Mouse (Mus musculus): ENCODE results near the gene U2af2. TPM values are rescaled to one million over a fixed set of nuclear protein-coding genes. Genes with fewer than 3 reads are reported as not detected.

Gene U2af2
- polyA plus RNA-seq, 1 experiment, result 159 TPM

- no peaks in the 10 kb centered on the region for H3K79me2 ChIP-seq (ENCODE audit: control insufficient read depth, insufficient read depth)
- no peak overlapping the region for H3K4me3 ChIP-seq
- H3K36me3 ChIP-seq (ENCODE audit: control insufficient read depth, insufficient read depth), result no peaks in the 10 kb centered on the region
- H3K4me2 ChIP-seq (ENCODE audit: low read depth), result no peak overlapping the region
- TF ChIP-seq MAX (IDR thresholded peaks at IDR 0.05; ENCODE audit: low read depth) (no peak), TCF12 (IDR thresholded peaks at IDR 0.05; ENCODE audit: insufficient read depth, poor library complexity, severe bottlenecking) (no peak), TCF3 (IDR thresholded peaks at IDR 0.05; ENCODE audit: insufficient read length, low read depth) (no peak), MYOD1 (IDR thresholded peaks at IDR 0.05; ENCODE audit: control insufficient read depth in 1 of 3, insufficient read length in 2 of 3, low read depth in 2 of 3) (no peak), MYOG (IDR thresholded peaks at IDR 0.05; ENCODE audit: control insufficient read depth in 1 of 3, insufficient read depth in 1 of 3, insufficient read length in 2 of 3, low read depth in 2 of 3) (no peak), REST (IDR thresholded peaks at IDR 0.05; ENCODE audit: insufficient read depth, insufficient read length) (no peak), USF1 (IDR thresholded peaks at IDR 0.05; ENCODE audit: low read depth) (no peak)
- no peak overlapping the region for H3ac ChIP-seq (ENCODE audit: control insufficient read depth, insufficient read length)
- H3K27me3 ChIP-seq (ENCODE audit: control insufficient read depth, insufficient read depth, insufficient read length), result no peaks in the 10 kb centered on the region
Measured at GRCm38 (mm10) chr7:5046112-5046511, 15.8 kb upstream of the U2af2 start.

DNA sequence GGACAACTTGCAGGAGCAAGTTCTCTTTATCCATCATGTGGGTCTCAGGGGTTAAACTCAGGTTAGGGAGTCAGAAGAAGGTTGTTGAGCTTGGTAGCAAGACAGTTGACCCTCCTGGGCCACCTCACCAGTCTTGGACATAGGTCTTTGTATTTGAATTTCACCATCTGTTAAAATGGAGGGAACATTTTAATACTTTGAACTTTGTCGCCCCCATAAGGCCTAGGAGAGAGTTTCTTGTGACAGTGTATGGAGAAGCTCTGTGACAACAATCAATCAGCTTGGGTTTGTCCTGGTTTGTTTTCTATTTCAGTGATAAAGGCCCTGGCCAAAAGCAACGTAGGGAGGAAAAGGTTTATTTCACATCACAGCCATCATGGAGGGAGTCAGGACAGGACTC, 14.6 kb upstream of the U2af2 start:
- no peaks in the 10 kb centered on the region for H3K36me3 ChIP-seq (ENCODE audit: control insufficient read depth, insufficient read depth)
- no peak overlapping the region for H3K4me2 ChIP-seq (ENCODE audit: low read depth)
- H3K79me2 ChIP-seq (ENCODE audit: control insufficient read depth, insufficient read depth), result peaks cover 6% of the 10 kb centered on the region
- H3K27me3 ChIP-seq (ENCODE audit: control insufficient read depth, insufficient read depth, insufficient read length), result no peaks in the 10 kb centered on the region
- TF ChIP-seq TCF12 (IDR thresholded peaks at IDR 0.05; ENCODE audit: insufficient read depth, poor library complexity, severe bottlenecking) (no peak), E2F4 (IDR thresholded peaks at IDR 0.05; ENCODE audit: insufficient read depth) (no peak), USF1 (IDR thresholded peaks at IDR 0.05; ENCODE audit: low read depth) (no peak), MYOG (IDR thresholded peaks at IDR 0.05; ENCODE audit: control insufficient read depth in 1 of 3, insufficient read depth in 1 of 3, insufficient read length in 2 of 3, low read depth in 2 of 3) (no peak), CEBPB (IDR thresholded peaks at IDR 0.05; ENCODE audit: insufficient read depth, poor library complexity, severe bottlenecking) (no peak), REST (IDR thresholded peaks at IDR 0.05; ENCODE audit: insufficient read depth, insufficient read length) (no peak), POLR2AphosphoS2 (IDR thresholded peaks at IDR 0.05; ENCODE audit: insufficient read length, low read depth) (no peak), POLR2A (IDR thresholded peaks at IDR 0.05; ENCODE audit: insufficient read length, low read depth) (no peak), MAX (IDR thresholded peaks at IDR 0.05; ENCODE audit: low read depth) (no peak), MYOD1 (IDR thresholded peaks at IDR 0.05; ENCODE audit: control insufficient read depth in 1 of 3, insufficient read length in 2 of 3, low read depth in 2 of 3) (no peak), SRF (IDR thresholded peaks at IDR 0.05; ENCODE audit: control insufficient read depth, insufficient read length, low read depth) (no peak), TCF3 (IDR thresholded peaks at IDR 0.05; ENCODE audit: insufficient read length, low read depth) (no peak)
- no peak overlapping the region for H3ac ChIP-seq (ENCODE audit: control insufficient read depth, insufficient read length)
- H3K4me3 ChIP-seq, result no peak overlapping the region

- Histone ChIP-seq H3ac (ENCODE audit: control insufficient read depth, insufficient read length) (peak within 1 kb of the TSS; percentile 17), H3K4me3 (peak within 1 kb of the TSS; percentile 63), H3K4me2 (ENCODE audit: low read depth) (peak within 1 kb of the TSS; percentile 87), H3K27me3 (ENCODE audit: control insufficient read depth, insufficient read depth, insufficient read length) (peaks cover 6% of the 10 kb centered on the region), H3K79me2 (ENCODE audit: control insufficient read depth, insufficient read depth) (peaks cover 7% of the 10 kb centered on the region), H3K36me3 (ENCODE audit: control insufficient read depth, insufficient read depth) (no peaks in the 10 kb centered on the region)
- TF ChIP-seq CEBPB (IDR thresholded peaks at IDR 0.05; ENCODE audit: insufficient read depth, poor library complexity, severe bottlenecking), result no peak
- peak; percentile 66 for TF ChIP-seq POLR2A (IDR thresholded peaks at IDR 0.05; ENCODE audit: insufficient read length, low read depth)
Measured at GRCm38 (mm10) chr7:5051193-5052192, 10.4 kb upstream of the U2af2 start, which contains the start of gene Zfp580. Gene Zfp580, plus strand, starts transcription at chr7:5051538.

GRCm38 (mm10) chr7:5052438-5052837, 9.5 kb upstream of the U2af2 start:
- peak overlapping the region; percentile 63 for H3K4me3 ChIP-seq

DNA sequence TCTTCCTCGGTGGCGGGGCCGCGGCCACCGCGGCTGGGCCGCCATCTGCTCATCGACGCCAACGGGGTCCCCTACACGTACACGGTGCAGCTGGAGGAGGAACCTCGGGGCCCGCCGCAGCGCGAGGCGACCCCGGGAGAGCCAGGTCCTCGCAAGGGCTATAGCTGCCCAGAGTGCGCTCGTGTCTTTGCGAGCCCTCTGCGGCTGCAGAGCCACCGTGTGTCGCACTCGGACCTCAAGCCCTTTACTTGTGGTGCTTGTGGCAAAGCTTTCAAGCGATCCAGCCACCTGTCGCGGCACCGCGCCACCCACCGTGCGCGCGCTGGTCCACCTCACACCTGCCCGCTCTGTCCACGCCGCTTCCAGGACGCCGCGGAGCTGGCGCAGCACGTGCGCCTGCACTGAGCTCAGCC, 9.0 kb upstream of the U2af2 start:
- Histone ChIP-seq H3K27me3 (ENCODE audit: control insufficient read depth, insufficient read depth, insufficient read length) (peaks cover 13% of the 10 kb centered on the region), H3K4me2 (ENCODE audit: low read depth) (no peak overlapping the region), H3K4me3 (no peak overlapping the region), H3ac (ENCODE audit: control insufficient read depth, insufficient read length) (no peak overlapping the region), H3K36me3 (ENCODE audit: control insufficient read depth, insufficient read depth) (no peaks in the 10 kb centered on the region), H3K79me2 (ENCODE audit: control insufficient read depth, insufficient read depth) (peaks cover 7% of the 10 kb centered on the region)
- TF ChIP-seq TCF3 (IDR thresholded peaks at IDR 0.05; ENCODE audit: insufficient read length, low read depth) (no peak), POLR2A (IDR thresholded peaks at IDR 0.05; ENCODE audit: insufficient read length, low read depth) (no peak), USF1 (IDR thresholded peaks at IDR 0.05; ENCODE audit: low read depth) (no peak), SRF (IDR thresholded peaks at IDR 0.05; ENCODE audit: control insufficient read depth, insufficient read length, low read depth) (no peak), POLR2AphosphoS2 (IDR thresholded peaks at IDR 0.05; ENCODE audit: insufficient read length, low read depth) (peak; percentile 51), MYOD1 (IDR thresholded peaks at IDR 0.05; ENCODE audit: control insufficient read depth in 1 of 3, insufficient read length in 2 of 3, low read depth in 2 of 3) (no peak), TCF12 (IDR thresholded peaks at IDR 0.05; ENCODE audit: insufficient read depth, poor library complexity, severe bottlenecking) (no peak)

More at GRCm38 (mm10) chr7:5052438-5052837, 9.5 kb upstream of the U2af2 start:
- TF ChIP-seq TCF3 (IDR thresholded peaks at IDR 0.05; ENCODE audit: insufficient read length, low read depth) (no peak), SRF (IDR thresholded peaks at IDR 0.05; ENCODE audit: control insufficient read depth, insufficient read length, low read depth) (no peak), TCF12 (IDR thresholded peaks at IDR 0.05; ENCODE audit: insufficient read depth, poor library complexity, severe bottlenecking) (no peak)
- peaks cover 7% of the 10 kb centered on the region for H3K79me2 ChIP-seq (ENCODE audit: control insufficient read depth, insufficient read depth)
- H3K27me3 ChIP-seq (ENCODE audit: control insufficient read depth, insufficient read depth, insufficient read length), result peaks cover 13% of the 10 kb centered on the region
- H3K4me2 ChIP-seq (ENCODE audit: low read depth), result peak overlapping the region; percentile 86
- peak overlapping the region; percentile 17 for H3ac ChIP-seq (ENCODE audit: control insufficient read depth, insufficient read length)
- H3K36me3 ChIP-seq (ENCODE audit: control insufficient read depth, insufficient read depth), result no peaks in the 10 kb centered on the region
